Mouse (Mus musculus) lung, embryonic 14.5 days (tissue): Measurements from ENCODE around the gene Wap. TPM values are rescaled to one million over a fixed set of nuclear protein-coding genes. Genes with fewer than 3 reads are reported as not detected.

Experiments
- ATAC-seq: fragments of 200-750 bp; cut with Nextera tagmentation; 2 replicates; pipeline ENCODE4 v1.8.0; 2017; ENCODE audit warnings: mild to moderate bottlenecking, moderate TSS enrichment, moderate library complexity; ENCODE audit not compliant: insufficient read depth
- DNase-seq: peaks from one replicate; pipeline ENCODE4 v3.0.0-alpha.2; 2015
- H3K27ac ChIP-seq: fragments of 300-500 bp; sonication (generic); 2 replicates; pipeline ENCODE4 v1.5.1; 2014; ENCODE audit warnings: low read depth, mild to moderate bottlenecking, moderate library complexity
- H3K27me3 ChIP-seq: fragments of 300-500 bp; sonication (generic); 2 replicates; pipeline ENCODE4 v1.6.1; 2014; ENCODE audit warnings: low read length, control low read depth; ENCODE audit not compliant: insufficient read depth
- H3K36me3 ChIP-seq: fragments of 300-500 bp; sonication (generic); 2 replicates; pipeline ENCODE4 v1.6.1; 2014; ENCODE audit warnings: control low read depth; ENCODE audit not compliant: insufficient read depth
- H3K4me1 ChIP-seq: fragments of 300-500 bp; sonication (generic); 2 replicates; pipeline ENCODE4 v1.6.1; 2014; ENCODE audit warnings: antibody characterized with exemption, control low read depth; ENCODE audit not compliant: insufficient read depth
- H3K4me2 ChIP-seq: fragments of 300-500 bp; sonication (generic); 2 replicates; pipeline ENCODE4 v1.6.1; 2014; ENCODE audit warnings: mild to moderate bottlenecking
- H3K4me3 ChIP-seq: fragments of 300-500 bp; sonication (generic); 2 replicates; pipeline ENCODE4 v1.5.1; 2014; ENCODE audit warnings: low read depth, low read length
- H3K9ac ChIP-seq: fragments of 300-500 bp; sonication (generic); 2 replicates; pipeline ENCODE4 v1.6.1; 2014
- H3K9me3 ChIP-seq: fragments of 300-500 bp; sonication (generic); 2 replicates; pipeline ENCODE4 v1.6.1; 2016; ENCODE audit warnings: low read depth, low read length, control low read depth
- CTCF ChIP-seq: IDR thresholded peaks from 2 replicates; pipeline ENCODE4 v1.5.1; 2016; ENCODE audit warnings: antibody characterized with exemption, low read depth
- WGBS: fragments of 180-500 bp; shearing (Covaris S2); extraction: QIAGEN DNeasy Blood & Tissue Kit; methylation state at CpG from one replicate; pipeline ENCODE4 v1.1.7; 2014; 5-methylcytosine and 5-hydroxymethylcytosine counted together
- polyA plus RNA-seq: library from polyadenylated mRNA; unstranded; fragments of >200 nt; fragmentation: Nextera tagmentation; extraction: Ambion mirVana; gene quantifications from 2 replicates; pipeline ENCODE4 v1.2.1, GENCODE M21; 2014

Gene Wap
- polyA plus RNA-seq, 1 experiment from 2014 or later, result not detected

GRCm38 (mm10) chr11:6605491-6606399 lies 32.7 kb downstream of the Wap start, which contains the start of gene Nacad:
Gene Nacad, minus strand, starts transcription at chr11:6606053.
- H3K4me3 ChIP-seq, result peak within 1 kb of the TSS; percentile 29
- H3K4me1 ChIP-seq, result peaks cover 7% of the 10 kb centered on the region
- H3K27me3 ChIP-seq, result peaks cover 24% of the 10 kb centered on the region
- no peaks in the 10 kb centered on the region for H3K9me3 ChIP-seq
- WGBS, result 6% methylated on average over 31 of the region's 41 CpGs
- peak; percentile 42 for ATAC-seq
- peak within 1 kb of the TSS; percentile 31; the same call in 1 of the 2 replicates for H3K9ac ChIP-seq
- DNase-seq, result peak; percentile 60
- TF ChIP-seq CTCF, result no peak
- H3K36me3 ChIP-seq, result peaks cover 5% of the 10 kb centered on the region; the same call in 1 of the 2 replicates
- H3K4me2 ChIP-seq, result peak within 1 kb of the TSS; percentile 60
- H3K27ac ChIP-seq, result no peak within 1 kb of the TSS

- Histone ChIP-seq H3K36me3 (no peaks in the 10 kb centered on the region), H3K4me2 (peak overlapping the region; percentile 60), H3K27me3 (peaks cover 24% of the 10 kb centered on the region), H3K4me3 (peak overlapping the region; percentile 29), H3K9ac (no peak overlapping the region; the same call in 1 of the 2 replicates), H3K9me3 (no peaks in the 10 kb centered on the region), H3K4me1 (peaks cover 7% of the 10 kb centered on the region), H3K27ac (no peak overlapping the region)
- DNase-seq (peak; percentile 35), ATAC-seq (no peak)
- WGBS, result 12% methylated on average over 13 of the region's 13 CpGs
- peak; percentile 41 for TF ChIP-seq CTCF
These were observed 33.4 kb downstream of the Wap start for GRCm38 (mm10) chr11:6605021-6605481.

GRCm38 (mm10) chr11:6604604-6604936 lies 33.9 kb downstream of the Wap start:
- Histone ChIP-seq H3K27ac (no peak overlapping the region), H3K27me3 (peaks cover 24% of the 10 kb centered on the region), H3K9ac (peak overlapping the region; percentile 6; the same call in 1 of the 2 replicates), H3K9me3 (no peaks in the 10 kb centered on the region), H3K36me3 (no peaks in the 10 kb centered on the region), H3K4me1 (peaks cover 7% of the 10 kb centered on the region), H3K4me2 (peak overlapping the region; percentile 60), H3K4me3 (peak overlapping the region; percentile 29; the same call in 1 of the 2 replicates)
- ATAC-seq, result no peak
- no peak for DNase-seq
- TF ChIP-seq CTCF, result no peak

GRCm38 (mm10) chr11:6603887-6604603 lies 34.4 kb downstream of the Wap start:
- Histone ChIP-seq H3K27ac (no peak overlapping the region), H3K4me1 (peaks cover 7% of the 10 kb centered on the region), H3K9me3 (no peaks in the 10 kb centered on the region), H3K4me2 (peak overlapping the region; percentile 60), H3K36me3 (no peaks in the 10 kb centered on the region), H3K4me3 (no peak overlapping the region; the same call in 1 of the 2 replicates), H3K9ac (peak overlapping the region; percentile 6; the same call in 1 of the 2 replicates), H3K27me3 (peaks cover 24% of the 10 kb centered on the region)
- ATAC-seq (peak; percentile 81), DNase-seq (peak; percentile 90)
- TF ChIP-seq CTCF, result no peak
- WGBS, result 14% methylated on average over 12 of the region's 12 CpGs

GRCm38 (mm10) chr11:6603224-6603623 lies 35.2 kb downstream of the Wap start:
- H3K4me3 ChIP-seq, result no peak overlapping the region
- DNase-seq (no peak), ATAC-seq (0 out of 2 replicates have a peak, but pooled peaks have one; percentile 1)
- TF ChIP-seq CTCF, result no peak
- 0 out of 2 replicates have a peak overlapping the region, but pooled peaks have one; percentile 60 for H3K4me2 ChIP-seq
- peaks cover 7% of the 10 kb centered on the region for H3K4me1 ChIP-seq
- no peak overlapping the region for H3K27ac ChIP-seq
- H3K9ac ChIP-seq, result no peak overlapping the region
- peaks cover 1% of the 10 kb centered on the region; the same call in 1 of the 2 replicates for H3K36me3 ChIP-seq
- peaks cover 24% of the 10 kb centered on the region for H3K27me3 ChIP-seq
- WGBS, result 71% methylated on average over 9 of the region's 9 CpGs
- H3K9me3 ChIP-seq, result no peaks in the 10 kb centered on the region

GRCm38 (mm10) chr11:6602662-6603061 lies 35.8 kb downstream of the Wap start:
- Histone ChIP-seq H3K4me1 (peaks cover 7% of the 10 kb centered on the region), H3K36me3 (peaks cover 7% of the 10 kb centered on the region), H3K4me2 (no peak overlapping the region), H3K27me3 (peaks cover 24% of the 10 kb centered on the region), H3K27ac (no peak overlapping the region), H3K9ac (no peak overlapping the region), H3K9me3 (no peaks in the 10 kb centered on the region), H3K4me3 (no peak overlapping the region)
- WGBS, result 76% methylated on average over 9 of the region's 9 CpGs
- no peak for TF ChIP-seq CTCF
- ATAC-seq (no peak), DNase-seq (no peak)
